Mouse (Mus musculus) liver, embryonic 14.5 days (tissue): ENCODE data around the gene Ltb4r2. TPM values are rescaled to one million over a fixed set of nuclear protein-coding genes. Genes with fewer than 3 reads are reported as not detected.
A peak's percentile ranks its signal among the peaks of the same experiment; 100 is the strongest.

Source experiments
- ATAC-seq: fragments of 200-750 bp; cut with Nextera tagmentation; 2 replicates; pipeline ENCODE4 v1.8.0; 2017; ENCODE audit warnings: moderate number of reproducible peaks, mild to moderate bottlenecking, moderate library complexity; ENCODE audit not compliant: insufficient read depth
- DNase-seq, 3 experiments: peaks; one replicate each; pipeline ENCODE4 v3.0.0-alpha.2; 2012 to 2013; ENCODE audit warnings: low read depth in 3 of 3, low spot score in 3 of 3
- H3K27ac ChIP-seq: fragments of 300-500 bp; sonication (generic); 2 replicates; pipeline ENCODE4 v1.5.1; 2014; ENCODE audit warnings: moderate library complexity, mild to moderate bottlenecking, control low read depth, inconsistent platforms
- H3K27me3 ChIP-seq: fragments of 300-500 bp; sonication (generic); 2 replicates; pipeline ENCODE4 v1.6.1; 2014; ENCODE audit warnings: mild to moderate bottlenecking, low read length, moderate library complexity; ENCODE audit not compliant: control insufficient read depth, insufficient read depth
- H3K36me3 ChIP-seq: fragments of 300-500 bp; sonication (generic); replicated peaks from 2 replicates; pipeline ENCODE4 v1.6.1; 2014; ENCODE audit warnings: low read depth; ENCODE audit not compliant: control insufficient read depth, insufficient read depth
- H3K4me1 ChIP-seq, 2 experiments: fragments of 200-500 bp in 1 of 2; fragments of 300-500 bp in 1 of 2; sonication (generic) in 1 of 2; replicated peaks; 2 replicates each; pipeline ENCODE4 v1.6.1; 2012 to 2014; ENCODE audit warnings: antibody characterized with exemption in 1 of 2, inconsistent platforms in 1 of 2, low read length in 1 of 2; ENCODE audit not compliant: control insufficient read depth in 2 of 2, insufficient read depth in 2 of 2
- H3K4me2 ChIP-seq: fragments of 300-500 bp; sonication (generic); 2 replicates; pipeline ENCODE4 v1.6.1; 2014; ENCODE audit warnings: low read depth, mild to moderate bottlenecking, control low read depth, moderate library complexity
- H3K4me3 ChIP-seq, 2 experiments: fragments of 200-500 bp in 1 of 2; fragments of 300-500 bp in 1 of 2; sonication (generic) in 1 of 2; 2 replicates each; pipeline ENCODE4 v1.5.1; 2012 to 2014; ENCODE audit warnings: low read depth in 2 of 2, low read length in 2 of 2, mild to moderate bottlenecking in 2 of 2, control low read depth in 1 of 2, inconsistent platforms in 1 of 2, moderate library complexity in 1 of 2; ENCODE audit not compliant: insufficient read depth in 1 of 2
- H3K9ac ChIP-seq: fragments of 300-500 bp; sonication (generic); replicated peaks from 2 replicates; pipeline ENCODE4 v1.6.1; 2014; ENCODE audit warnings: mild to moderate bottlenecking, control low read depth, moderate library complexity
- H3K9me3 ChIP-seq: fragments of 300-500 bp; sonication (generic); 2 replicates; pipeline ENCODE4 v1.6.1; 2016; ENCODE audit warnings: low read length, mixed read lengths; ENCODE audit not compliant: control insufficient read depth
- CTCF ChIP-seq: IDR thresholded peaks from 2 replicates; pipeline ENCODE4 v1.5.1; 2016; ENCODE audit warnings: antibody characterized with exemption, low read depth, control low read depth
- EP300 ChIP-seq: IDR thresholded peaks from 2 replicates; pipeline ENCODE4 v1.6.1; 2016; ENCODE audit warnings: antibody characterized with exemption, low read depth
- WGBS: fragments of 180-500 bp; shearing (Covaris S2); extraction: QIAGEN DNeasy Blood & Tissue Kit; methylation state at CpG from one replicate; pipeline ENCODE4 v1.1.7; 2014; ENCODE audit not compliant: insufficient replicate concordance; 5-methylcytosine and 5-hydroxymethylcytosine counted together
- polyA plus RNA-seq, 2 experiments: library from polyadenylated mRNA; depleted of rRNA in 1 of 2; stranded (reverse) in 1 of 2; unstranded in 1 of 2; fragments of >200 nt; fragmentation: Nextera tagmentation in 1 of 2; extraction: Ambion mirVana in 1 of 2; gene quantifications; 2 replicates each; pipeline versions ENCODE4 v1.2.1 to v1.2.3; 2012 to 2014

Ltb4r2 gene
- polyA plus RNA-seq, 2 experiments, result 0.67 TPM

DNA sequence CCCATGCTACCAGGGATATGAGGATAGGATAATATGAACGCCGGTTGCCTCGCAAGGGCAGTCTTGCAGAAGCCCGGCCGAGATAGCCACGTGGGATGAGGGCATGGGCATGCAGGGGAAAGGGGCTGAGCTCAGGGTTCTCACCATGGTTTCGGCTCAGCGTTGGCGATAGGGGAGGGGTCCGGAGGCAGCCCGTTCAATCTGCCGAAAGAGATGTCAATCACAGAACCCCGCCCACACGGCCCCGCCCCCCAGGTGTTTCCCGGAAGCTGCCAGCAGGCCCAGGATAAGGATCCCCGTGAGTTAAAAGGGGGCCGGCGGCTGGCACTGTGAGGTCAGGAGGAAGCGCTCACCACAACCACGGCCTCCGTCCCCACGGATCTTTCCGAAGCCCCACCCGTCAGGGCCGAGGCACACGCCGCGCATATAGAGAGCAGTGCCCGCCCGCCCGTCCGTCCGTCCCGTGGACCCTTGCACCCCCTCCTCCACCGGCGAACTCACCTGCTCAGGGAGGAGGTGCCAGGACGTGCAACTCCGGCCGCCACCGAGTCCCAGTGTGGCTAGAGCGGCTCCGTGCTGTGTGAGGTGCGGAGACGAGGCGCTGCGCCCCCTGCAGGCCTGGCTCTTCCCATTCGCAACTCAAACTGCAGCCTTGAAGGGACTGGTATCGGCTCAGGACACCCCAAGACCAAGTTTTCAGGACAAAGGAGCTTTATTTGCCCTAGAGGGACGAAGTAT is 39.4 kb upstream of the Ltb4r2 start, which contains the start of gene Rabggta:
TSS of gene Rabggta (minus strand) at position 564 of the 738 bp plus-strand sequence.
- Histone ChIP-seq H3K27me3 (no peaks in the 10 kb centered on the region), H3K4me1 (peaks cover 20 to 21% of the 10 kb centered on the region in 2 experiments; a peak in 3 of 4 replicates)
- under 1% methylated on average over 47 of the region's 50 CpGs for WGBS

DNA sequence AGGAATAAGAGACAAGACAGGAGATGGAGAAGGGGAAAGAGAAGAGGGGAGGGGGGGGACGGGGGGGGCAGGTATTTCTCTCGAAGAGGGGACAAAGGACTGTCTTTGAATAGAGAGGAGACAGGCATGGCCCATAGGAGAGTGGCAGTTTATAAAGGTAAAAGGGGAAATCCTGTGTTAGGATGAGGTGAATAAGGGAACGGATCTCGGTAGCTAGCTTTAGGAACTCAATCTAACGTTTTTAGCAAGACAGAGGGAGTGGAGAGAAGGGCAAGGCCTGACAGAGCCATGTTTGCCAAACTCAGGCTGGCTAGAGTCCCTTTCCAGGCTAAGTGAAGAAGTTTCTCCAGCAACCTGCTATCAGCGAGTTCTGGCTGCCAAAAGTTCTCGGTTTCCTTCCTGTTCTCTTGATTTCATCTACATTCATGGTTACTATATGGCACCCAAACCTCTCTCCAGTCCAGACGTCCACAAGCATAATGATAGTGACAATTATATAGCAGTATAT is 38.7 kb upstream of the Ltb4r2 start:
- no peak for TF ChIP-seq EP300
- TF ChIP-seq CTCF, result no peak
- Histone ChIP-seq H3K27me3 (no peaks in the 10 kb centered on the region), H3K27ac (peak overlapping the region; percentile 1), H3K9me3 (no peaks in the 10 kb centered on the region), H3K4me2 (peak overlapping the region; percentile 82), H3K4me1 (peaks cover 20 to 21% of the 10 kb centered on the region in 2 experiments; a peak in 3 of 4 replicates), H3K9ac (peak overlapping the region; percentile 7; the same call in 1 of the 2 replicates), H3K4me3 (peak overlapping the region in 1 of 2 experiments; percentile 79; a peak in 2 of 4 replicates), H3K36me3 (no peaks in the 10 kb centered on the region)
- WGBS, result 19% methylated on average over 8 of the region's 8 CpGs
- DNase-seq, result no peak
- peak; percentile 2; the same call in 1 of the 2 replicates for ATAC-seq

More for the DNA sequence above, 39.4 kb upstream of the Ltb4r2 start, which contains the start of gene Rabggta:
- peak; percentile 99 for TF ChIP-seq CTCF
- no peak for TF ChIP-seq EP300
- H3K36me3 ChIP-seq, result no peaks in the 10 kb centered on the region
- no peaks in the 10 kb centered on the region for H3K9me3 ChIP-seq
- H3K9ac ChIP-seq, result peak within 1 kb of the TSS; percentile 72
- H3K27ac ChIP-seq, result peak within 1 kb of the TSS; percentile 33
- H3K4me2 ChIP-seq, result peak within 1 kb of the TSS; percentile 82
- DNase-seq, result peak; percentile 85 to 86 (median 85)
- H3K4me3 ChIP-seq, result peak within 1 kb of the TSS; percentile 79
- peak; percentile 92 for ATAC-seq

GRCm38 (mm10) chr14:55723433-55723832 is 37.8 kb upstream of the Ltb4r2 start:
- no peak for DNase-seq
- H3K36me3 ChIP-seq, result no peaks in the 10 kb centered on the region
- 54% methylated on average over 7 of the region's 7 CpGs for WGBS
- H3K27ac ChIP-seq, result peak overlapping the region; percentile 1
- peaks cover 20 to 21% of the 10 kb centered on the region in 2 experiments; a peak in 3 of 4 replicates for H3K4me1 ChIP-seq
- no peak overlapping the region for H3K4me3 ChIP-seq
- TF ChIP-seq EP300 (no peak), CTCF (no peak)
- no peak overlapping the region for H3K9ac ChIP-seq
- ATAC-seq, result no peak
- no peaks in the 10 kb centered on the region for H3K9me3 ChIP-seq
- H3K27me3 ChIP-seq, result no peaks in the 10 kb centered on the region
- no peak overlapping the region for H3K4me2 ChIP-seq

DNA sequence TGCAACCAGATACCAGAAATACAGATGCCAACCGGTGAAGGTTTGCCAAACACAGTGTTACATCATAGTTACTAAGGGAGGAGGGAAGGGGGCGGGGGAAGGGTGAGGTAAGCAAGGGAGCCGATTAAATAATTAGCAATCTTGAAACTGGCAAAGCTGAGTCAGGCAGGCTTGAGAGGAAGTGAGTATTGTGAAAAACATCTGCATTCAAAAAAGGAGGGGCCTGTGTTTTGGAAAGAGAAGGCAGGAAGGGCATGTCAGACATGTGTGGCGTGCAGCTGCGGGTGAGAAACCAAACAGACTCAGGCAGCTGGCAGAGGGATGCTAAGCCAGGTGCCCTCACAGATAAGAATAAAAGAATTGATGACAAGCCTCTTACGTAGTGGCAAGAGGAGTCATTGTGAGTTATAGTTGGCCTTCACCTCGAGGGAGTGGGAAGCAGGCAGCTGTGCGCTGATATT is 36.8 kb upstream of the Ltb4r2 start:
- Histone ChIP-seq H3K36me3 (no peaks in the 10 kb centered on the region), H3K27me3 (no peaks in the 10 kb centered on the region), H3K4me2 (no peak overlapping the region), H3K4me3 (no peak overlapping the region), H3K4me1 (peaks cover 20 to 21% of the 10 kb centered on the region in 2 experiments; a peak in 3 of 4 replicates), H3K27ac (no peak overlapping the region), H3K9ac (no peak overlapping the region), H3K9me3 (no peaks in the 10 kb centered on the region)
- 22% methylated on average over 8 of the region's 8 CpGs for WGBS
- DNase-seq (no peak), ATAC-seq (no peak)
- 0 out of 2 replicates have a peak, but pooled peaks have one; percentile 24 for TF ChIP-seq EP300
- no peak for TF ChIP-seq CTCF

DNA sequence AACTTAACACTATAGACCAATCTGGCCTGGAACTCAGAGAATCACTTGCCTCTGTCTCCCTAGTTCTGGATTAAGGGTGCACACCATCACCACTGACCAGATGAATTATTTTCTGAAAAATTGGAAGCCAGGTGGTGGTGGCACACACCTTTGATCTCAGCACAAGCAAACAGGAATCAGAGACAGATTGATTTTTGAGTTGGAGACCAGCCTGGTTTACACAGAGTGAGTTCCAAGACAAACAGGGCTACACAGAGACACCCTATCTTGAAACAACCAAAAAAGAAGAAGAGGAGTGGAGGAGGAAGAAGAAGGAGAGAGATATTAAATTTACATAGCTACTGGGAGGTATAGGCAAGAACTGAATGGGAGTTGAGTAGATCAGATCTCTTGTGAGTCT is 35.0 kb upstream of the Ltb4r2 start:
- no peak overlapping the region for H3K4me2 ChIP-seq
- H3K27me3 ChIP-seq, result no peaks in the 10 kb centered on the region
- no peak overlapping the region for H3K27ac ChIP-seq
- DNase-seq, result no peak
- H3K9me3 ChIP-seq, result no peaks in the 10 kb centered on the region
- H3K4me1 ChIP-seq, result peaks cover 20% of the 10 kb centered on the region in 2 experiments; a peak in 3 of 4 replicates
- TF ChIP-seq EP300 (no peak), CTCF (no peak)
- H3K36me3 ChIP-seq, result no peaks in the 10 kb centered on the region
- no peak overlapping the region for H3K4me3 ChIP-seq
- H3K9ac ChIP-seq, result no peak overlapping the region
- ATAC-seq, result no peak
